Mouse (Mus musculus): ENCODE results near the gene Tcf12. TPM values are rescaled to one million over a fixed set of nuclear protein-coding genes. Genes with fewer than 3 reads are reported as not detected.
A peak's percentile ranks its signal among the peaks of the same experiment; 100 is the strongest.

Tcf12 gene
- 64.5 and 78.1 TPM in 2 replicates for polyA plus RNA-seq (2012; rRNA removed)

DNA sequence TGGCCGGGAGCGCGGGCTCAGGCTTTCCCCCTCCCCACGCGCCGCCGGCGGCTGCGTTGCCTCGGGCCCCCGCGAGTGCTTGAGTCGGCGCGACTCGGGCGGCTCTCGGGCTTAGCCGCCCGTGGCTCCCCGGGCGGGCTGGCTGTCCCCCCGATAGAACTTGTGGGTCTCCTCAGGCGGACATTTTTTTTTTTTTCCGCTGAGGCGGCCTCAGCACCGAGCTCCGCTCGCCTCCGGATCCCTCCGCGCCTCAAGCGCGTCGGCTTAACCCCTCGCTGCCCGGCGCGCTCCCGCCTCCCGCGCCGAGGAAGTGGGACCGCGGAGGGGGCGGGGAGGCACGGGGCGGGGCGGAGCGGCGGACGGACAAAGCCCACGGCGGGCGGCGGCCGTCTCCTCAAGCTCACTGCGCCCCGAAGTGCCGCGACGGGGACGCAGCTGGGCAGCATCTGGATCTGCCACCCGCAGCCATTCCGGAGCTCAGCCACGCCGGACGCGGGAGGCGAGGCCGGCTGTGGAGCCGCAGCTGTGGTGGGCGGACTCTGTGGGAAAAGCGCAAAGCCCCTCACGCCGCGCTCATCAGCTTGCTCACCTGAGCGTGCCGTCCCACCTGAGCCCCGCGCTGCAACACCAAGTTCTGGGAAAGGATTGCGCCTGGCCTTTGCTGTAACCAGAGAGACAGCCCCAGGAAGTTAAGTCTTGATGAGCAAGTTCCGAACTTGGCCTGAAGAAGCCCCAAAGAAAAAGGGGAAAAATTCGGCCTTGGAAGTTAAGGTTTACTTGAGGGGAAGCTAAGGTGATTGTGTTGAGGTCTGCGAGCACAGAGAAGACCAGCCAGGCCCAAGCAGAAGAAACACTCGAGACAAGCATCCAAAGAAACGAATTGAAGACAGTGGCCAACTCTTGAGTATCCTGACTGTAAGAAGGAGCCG, at the start of gene Tcf12:
Tcf12 (minus strand) TSS at position 250 of the 929 bp plus-strand sequence.
- peak within 1 kb of the TSS; percentile 77 for H3K4me3 ChIP-seq (replicated peaks; ENCODE audit: extremely low read depth, low read depth, low read length)
- WGBS: 1% methylated on average over 88 of the region's 88 CpGs
- no peak for TF ChIP-seq CTCF (IDR thresholded peaks at IDR 0.05; ENCODE audit: insufficient read depth, low read length)
- TF ChIP-seq POLR2A (IDR thresholded peaks at IDR 0.05; ENCODE audit: borderline replicate concordance, extremely low read depth, low read depth, low read length): no peak
- H3K4me1 ChIP-seq (ENCODE audit: control insufficient read depth, insufficient read depth, low read length): no peaks in the 10 kb centered on the region; the same call in none of the 2 replicates
- DNase-seq: peak; percentile 84

GRCm38 (mm10) chr9:72158392-72158791, 46.7 kb upstream of the Tcf12 start:
- Histone ChIP-seq H3K4me1 (ENCODE audit: control insufficient read depth, insufficient read depth, low read length) (peaks cover 2% of the 10 kb centered on the region; the same call in 1 of the 2 replicates), H3K4me3 (replicated peaks; ENCODE audit: extremely low read depth, low read depth, low read length) (no peak overlapping the region)
- no peak for TF ChIP-seq POLR2A (IDR thresholded peaks at IDR 0.05; ENCODE audit: borderline replicate concordance, extremely low read depth, low read depth, low read length)
- no peak for TF ChIP-seq CTCF (IDR thresholded peaks at IDR 0.05; ENCODE audit: insufficient read depth, low read length)
- no peak for DNase-seq
- WGBS: 88% methylated on average over 2 of the region's 2 CpGs

GRCm38 (mm10) chr9:72157091-72157490, 45.4 kb upstream of the Tcf12 start:
- TF ChIP-seq POLR2A (IDR thresholded peaks at IDR 0.05; ENCODE audit: borderline replicate concordance, extremely low read depth, low read depth, low read length) (no peak), CTCF (IDR thresholded peaks at IDR 0.05; ENCODE audit: insufficient read depth, low read length) (no peak)
- WGBS: 83% methylated on average over 1 of the region's 1 CpGs
- Histone ChIP-seq H3K4me3 (replicated peaks; ENCODE audit: extremely low read depth, low read depth, low read length) (no peak overlapping the region), H3K4me1 (ENCODE audit: control insufficient read depth, insufficient read depth, low read length) (peaks cover 2% of the 10 kb centered on the region; the same call in 1 of the 2 replicates)
- DNase-seq: no peak

- no peak for DNase-seq
- Histone ChIP-seq H3K4me1 (ENCODE audit: control insufficient read depth, insufficient read depth, low read length) (peaks cover 2% of the 10 kb centered on the region; the same call in 1 of the 2 replicates), H3K4me3 (replicated peaks; ENCODE audit: extremely low read depth, low read depth, low read length) (no peak overlapping the region)
- TF ChIP-seq CTCF (IDR thresholded peaks at IDR 0.05; ENCODE audit: insufficient read depth, low read length) (no peak), POLR2A (IDR thresholded peaks at IDR 0.05; ENCODE audit: borderline replicate concordance, extremely low read depth, low read depth, low read length) (no peak)
- 16% methylated on average over 21 of the region's 21 CpGs for WGBS
These were observed 43.8 kb upstream of the Tcf12 start for GRCm38 (mm10) chr9:72155250-72156138.

GRCm38 (mm10) chr9:72144148-72144547, 32.5 kb upstream of the Tcf12 start:
- no peak for DNase-seq
- 58% methylated on average over 5 of the region's 5 CpGs for WGBS

DNA sequence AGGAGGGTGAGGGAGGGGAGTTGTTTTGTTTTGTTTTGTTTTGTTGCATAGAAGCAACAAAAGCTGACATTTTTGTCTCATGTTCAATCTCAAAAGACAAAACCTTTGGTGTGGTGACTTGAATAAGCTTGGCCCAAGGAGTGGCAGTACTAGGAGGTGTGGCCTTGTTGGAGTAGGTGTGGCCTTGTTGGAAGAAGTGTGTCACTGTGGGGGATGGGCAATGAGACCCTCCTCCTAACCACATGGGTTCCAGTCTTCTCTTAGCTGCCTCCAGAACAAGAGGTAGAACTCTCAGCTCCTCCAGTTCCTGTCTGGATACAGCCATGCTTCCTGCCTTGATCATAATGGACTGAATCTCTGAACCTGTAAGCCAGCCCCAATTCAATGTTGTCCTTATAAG, 26.2 kb upstream of the Tcf12 start:
- TF ChIP-seq CTCF (IDR thresholded peaks at IDR 0.05; ENCODE audit: insufficient read depth, low read length) (no peak), POLR2A (IDR thresholded peaks at IDR 0.05; ENCODE audit: borderline replicate concordance, extremely low read depth, low read depth, low read length) (no peak)
- no peak for DNase-seq
- Histone ChIP-seq H3K4me1 (ENCODE audit: control insufficient read depth, insufficient read depth, low read length) (peaks cover 3% of the 10 kb centered on the region; the same call in 1 of the 2 replicates), H3K4me3 (replicated peaks; ENCODE audit: extremely low read depth, low read depth, low read length) (no peak overlapping the region)

More at GRCm38 (mm10) chr9:72144148-72144547, 32.5 kb upstream of the Tcf12 start:
- no peak for TF ChIP-seq CTCF (IDR thresholded peaks at IDR 0.05; ENCODE audit: insufficient read depth, low read length)
- no peak for TF ChIP-seq POLR2A (IDR thresholded peaks at IDR 0.05; ENCODE audit: borderline replicate concordance, extremely low read depth, low read depth, low read length)
- H3K4me1 ChIP-seq (ENCODE audit: control insufficient read depth, insufficient read depth, low read length): no peaks in the 10 kb centered on the region
- no peak overlapping the region for H3K4me3 ChIP-seq (replicated peaks; ENCODE audit: extremely low read depth, low read depth, low read length)

- WGBS: 24% methylated on average over 4 of the region's 4 CpGs
- Histone ChIP-seq H3K4me3 (replicated peaks; ENCODE audit: extremely low read depth, low read depth, low read length) (peak overlapping the region; percentile 8), H3K4me1 (ENCODE audit: control insufficient read depth, insufficient read depth, low read length) (peaks cover 5% of the 10 kb centered on the region; the same call in 1 of the 2 replicates)
- DNase-seq: no peak
- no peak for TF ChIP-seq CTCF (IDR thresholded peaks at IDR 0.05; ENCODE audit: insufficient read depth, low read length)
- no peak for TF ChIP-seq POLR2A (IDR thresholded peaks at IDR 0.05; ENCODE audit: borderline replicate concordance, extremely low read depth, low read depth, low read length)
These were observed 22.1 kb upstream of the Tcf12 start for GRCm38 (mm10) chr9:72133772-72134245.

DNA sequence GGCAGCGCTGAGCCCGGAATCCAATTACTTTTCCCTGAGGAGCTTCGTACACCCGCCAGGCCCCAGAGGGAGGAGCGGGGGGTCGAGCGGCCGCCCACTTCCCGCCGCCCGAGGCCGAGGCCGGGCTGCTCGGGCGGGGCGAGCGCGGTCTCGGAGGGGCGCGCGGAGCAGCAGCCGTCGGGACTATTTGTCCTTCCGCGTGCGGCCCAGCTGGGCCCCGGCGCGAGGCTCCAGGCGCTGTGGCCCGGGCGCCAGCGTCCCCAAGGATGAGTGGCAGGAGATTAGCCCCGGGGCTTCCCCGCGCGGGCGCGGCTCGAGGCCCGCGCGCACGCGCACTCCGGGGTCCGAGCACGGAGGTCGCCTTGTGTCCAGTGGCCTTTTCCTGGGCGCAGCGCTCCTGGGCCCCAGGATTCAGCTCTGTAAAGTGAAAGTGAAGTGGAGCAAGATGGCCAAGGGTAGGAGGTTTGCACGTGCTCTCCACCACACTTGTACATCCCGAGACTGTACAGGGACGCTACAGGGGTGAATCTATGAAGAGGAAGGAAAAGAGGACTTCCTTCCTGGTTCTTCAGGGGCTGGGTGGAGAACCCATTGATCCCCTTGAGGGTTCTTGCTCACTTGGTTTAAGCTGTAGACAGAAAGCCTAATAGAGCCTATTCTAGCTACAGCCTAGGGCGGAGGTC, 21.6 kb upstream of the Tcf12 start:
- Histone ChIP-seq H3K4me1 (ENCODE audit: control insufficient read depth, insufficient read depth, low read length) (peaks cover 5% of the 10 kb centered on the region; the same call in 1 of the 2 replicates), H3K4me3 (replicated peaks; ENCODE audit: extremely low read depth, low read depth, low read length) (peak overlapping the region; percentile 48)
- TF ChIP-seq CTCF (IDR thresholded peaks at IDR 0.05; ENCODE audit: insufficient read depth, low read length) (no peak), POLR2A (IDR thresholded peaks at IDR 0.05; ENCODE audit: borderline replicate concordance, extremely low read depth, low read depth, low read length) (0 out of 2 replicates have a peak, but pooled peaks have one; percentile 39)
- 1% methylated on average over 56 of the region's 56 CpGs for WGBS
- DNase-seq: peak; percentile 90
